Mouse (Mus musculus) erythroblast, embryonic 14.5 days (primary cell): Measurements from ENCODE around the gene Dgcr2. TPM values are rescaled to one million over a fixed set of nuclear protein-coding genes. Genes with fewer than 3 reads are reported as not detected.
A peak's percentile ranks its signal among the peaks of the same experiment; 100 is the strongest.

Experiments
- H3K27me3 ChIP-seq: 2 replicates; pipeline ENCODE4 v1.6.1; 2012; ENCODE audit warnings: inconsistent platforms; ENCODE audit not compliant: control insufficient read depth
- H3K36me3 ChIP-seq: 2 replicates; pipeline ENCODE4 v1.6.1; 2012; ENCODE audit warnings: mild to moderate bottlenecking, inconsistent platforms; ENCODE audit not compliant: control insufficient read depth
- H3K4me1 ChIP-seq: 2 replicates; pipeline ENCODE4 v1.6.1; 2012; ENCODE audit warnings: inconsistent platforms; ENCODE audit not compliant: control insufficient read depth
- H3K4me3 ChIP-seq: replicated peaks from 2 replicates; pipeline ENCODE3; 2012; ENCODE audit warnings: moderate library complexity, mild to moderate bottlenecking, inconsistent platforms
- H3K9me3 ChIP-seq: 2 replicates; pipeline ENCODE4 v1.6.1; 2012; ENCODE audit warnings: low read length, inconsistent platforms, mixed read lengths; ENCODE audit not compliant: control insufficient read depth
- GATA1 ChIP-seq: IDR thresholded peaks from 2 replicates; pipeline ENCODE4 v1.6.1; 2012; ENCODE audit warnings: low read length, inconsistent platforms, mixed read lengths
- TAL1 ChIP-seq: IDR thresholded peaks from 3 replicates; pipeline ENCODE4 v1.6.1; 2012; ENCODE audit warnings: low read length, inconsistent platforms, mixed read lengths
- polyA plus RNA-seq: library from polyadenylated mRNA; stranded (reverse); fragments of >175 nt; gene quantifications from 2 replicates; pipeline ENCODE4 v1.2.3, GENCODE M21; 2012

Gene Dgcr2
- polyA plus RNA-seq, 1 experiment: 0.68 TPM

DNA sequence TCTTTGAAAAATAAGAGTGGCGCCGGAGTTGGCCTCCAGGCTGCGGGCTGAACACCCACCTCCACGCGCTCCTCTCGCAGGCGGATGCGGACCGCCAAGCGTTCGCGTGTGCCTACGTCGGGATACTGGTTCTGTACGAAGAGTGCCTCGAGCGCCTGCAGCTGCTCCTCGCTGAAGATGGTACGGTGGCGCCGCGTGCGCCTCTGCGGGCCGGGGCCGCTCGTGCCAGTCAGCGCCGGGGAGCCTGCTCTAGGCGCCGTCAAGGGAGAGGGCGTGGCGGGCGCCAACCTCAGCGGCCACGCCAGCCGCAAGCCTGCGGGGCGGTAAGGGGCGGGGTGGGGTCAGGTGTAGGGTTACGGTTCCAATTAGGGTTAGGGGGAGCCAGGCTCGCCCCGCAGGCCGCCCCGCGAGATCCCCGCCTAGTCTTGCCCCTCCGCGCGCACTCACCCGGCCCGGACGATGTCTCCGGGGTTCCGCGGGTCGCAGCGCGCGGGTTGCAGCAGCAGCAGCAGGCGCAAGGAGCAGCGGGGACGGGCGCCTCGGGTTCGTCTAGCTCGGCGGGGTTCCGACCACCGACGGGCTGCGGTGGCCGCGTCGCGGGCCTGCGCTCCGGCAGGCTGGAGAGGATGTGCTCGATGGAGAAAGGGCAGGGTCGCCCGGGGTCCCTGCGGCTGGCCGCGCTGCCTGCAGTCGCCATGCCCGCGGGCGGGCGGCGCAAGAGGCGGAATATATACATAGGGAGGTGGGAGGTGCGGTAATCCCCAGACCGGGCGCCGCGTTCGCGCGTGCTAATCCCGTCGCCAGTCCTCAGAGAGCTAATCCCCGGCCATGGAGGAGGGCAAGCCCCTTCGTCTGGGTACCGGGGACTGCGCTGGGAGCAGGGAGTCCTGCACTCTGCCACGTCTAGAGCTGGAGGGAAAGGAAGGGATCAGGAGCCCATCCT, 16.2 kb upstream of the Dgcr2 start, which contains the start of gene Gsc2:
TSS of gene Gsc2 (minus strand) at position 753 of the 943 bp plus-strand sequence.
- Histone ChIP-seq H3K4me1 (peaks cover 20% of the 10 kb centered on the region), H3K27me3 (peaks cover 76% of the 10 kb centered on the region), H3K36me3 (no peaks in the 10 kb centered on the region; the same call in 1 of the 2 replicates), H3K9me3 (peaks cover 20% of the 10 kb centered on the region), H3K4me3 (peak within 1 kb of the TSS; percentile 7)
- no peak for TF ChIP-seq TAL1
- TF ChIP-seq GATA1: no peak

GRCm38 (mm10) chr16:17911052-17911595, 12.8 kb upstream of the Dgcr2 start, which contains the start of gene Ess2:
Ess2 (minus strand) TSS chr16:17911348.
- TF ChIP-seq GATA1: no peak
- no peak for TF ChIP-seq TAL1
- peaks cover 22% of the 10 kb centered on the region for H3K4me1 ChIP-seq
- peaks cover 20% of the 10 kb centered on the region for H3K9me3 ChIP-seq
- H3K36me3 ChIP-seq: peaks cover 34% of the 10 kb centered on the region
- H3K27me3 ChIP-seq: peaks cover 46% of the 10 kb centered on the region
- peak within 1 kb of the TSS; percentile 93 for H3K4me3 ChIP-seq

- TF ChIP-seq TAL1: no peak
- no peak for TF ChIP-seq GATA1
- Histone ChIP-seq H3K4me1 (peaks cover 12% of the 10 kb centered on the region), H3K4me3 (no peak overlapping the region), H3K27me3 (0 out of 2 replicates have a peak, but pooled peaks cover 2% of the 10 kb centered on the region), H3K9me3 (no peaks in the 10 kb centered on the region), H3K36me3 (peaks cover 28% of the 10 kb centered on the region)
These were observed 2.3 kb downstream of the Dgcr2 start for GRCm38 (mm10) chr16:17896091-17896490.

GRCm38 (mm10) chr16:17893923-17894322, 4.4 kb downstream of the Dgcr2 start, which contains the start of gene Tssk1:
Tssk1 (plus strand) TSS chr16:17894223.
- no peak within 1 kb of the TSS for H3K4me3 ChIP-seq
- H3K36me3 ChIP-seq: peaks cover 16% of the 10 kb centered on the region
- 0 out of 2 replicates have a peak, but pooled peaks cover 2% of the 10 kb centered on the region for H3K27me3 ChIP-seq
- H3K4me1 ChIP-seq: peaks cover 29% of the 10 kb centered on the region
- TF ChIP-seq TAL1: no peak
- no peak for TF ChIP-seq GATA1
- H3K9me3 ChIP-seq: no peaks in the 10 kb centered on the region

- Histone ChIP-seq H3K4me3 (no peak overlapping the region), H3K9me3 (no peaks in the 10 kb centered on the region), H3K4me1 (peaks cover 29% of the 10 kb centered on the region), H3K36me3 (peaks cover 9% of the 10 kb centered on the region), H3K27me3 (0 out of 2 replicates have a peak, but pooled peaks cover 2% of the 10 kb centered on the region)
- TF ChIP-seq TAL1 (no peak), GATA1 (no peak)
These were observed 5.8 kb downstream of the Dgcr2 start for GRCm38 (mm10) chr16:17892606-17893005.

DNA sequence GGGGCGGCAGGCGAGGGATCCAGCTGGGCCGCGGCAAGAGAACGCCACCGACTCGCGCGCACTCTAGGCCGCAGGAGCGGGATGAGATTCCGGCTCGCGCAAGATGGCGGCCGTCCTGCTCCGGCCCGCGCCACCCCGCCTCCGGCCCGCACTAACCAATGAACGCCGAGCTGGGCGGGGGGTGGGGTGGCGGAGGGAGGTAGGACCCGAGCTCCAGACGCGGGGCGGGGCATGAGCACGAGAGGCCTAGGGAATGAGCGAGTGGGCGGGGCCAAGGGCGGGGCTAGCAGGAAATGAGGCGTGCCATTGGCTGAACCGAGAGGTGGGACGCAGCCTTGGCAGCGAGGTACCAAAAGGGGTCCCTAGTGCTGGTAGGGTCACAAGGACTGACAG, 6.8 kb downstream of the Dgcr2 start, which contains the start of gene Gm20518:
TSS of gene Gm20518 (minus strand) at position 105 of the 393 bp plus-strand sequence.
- Histone ChIP-seq H3K4me1 (peaks cover 32% of the 10 kb centered on the region), H3K9me3 (no peaks in the 10 kb centered on the region), H3K36me3 (peaks cover 12% of the 10 kb centered on the region), H3K4me3 (peak within 1 kb of the TSS; percentile 99), H3K27me3 (0 out of 2 replicates have a peak, but pooled peaks cover 2% of the 10 kb centered on the region)
- TF ChIP-seq GATA1: no peak
- no peak for TF ChIP-seq TAL1

DNA sequence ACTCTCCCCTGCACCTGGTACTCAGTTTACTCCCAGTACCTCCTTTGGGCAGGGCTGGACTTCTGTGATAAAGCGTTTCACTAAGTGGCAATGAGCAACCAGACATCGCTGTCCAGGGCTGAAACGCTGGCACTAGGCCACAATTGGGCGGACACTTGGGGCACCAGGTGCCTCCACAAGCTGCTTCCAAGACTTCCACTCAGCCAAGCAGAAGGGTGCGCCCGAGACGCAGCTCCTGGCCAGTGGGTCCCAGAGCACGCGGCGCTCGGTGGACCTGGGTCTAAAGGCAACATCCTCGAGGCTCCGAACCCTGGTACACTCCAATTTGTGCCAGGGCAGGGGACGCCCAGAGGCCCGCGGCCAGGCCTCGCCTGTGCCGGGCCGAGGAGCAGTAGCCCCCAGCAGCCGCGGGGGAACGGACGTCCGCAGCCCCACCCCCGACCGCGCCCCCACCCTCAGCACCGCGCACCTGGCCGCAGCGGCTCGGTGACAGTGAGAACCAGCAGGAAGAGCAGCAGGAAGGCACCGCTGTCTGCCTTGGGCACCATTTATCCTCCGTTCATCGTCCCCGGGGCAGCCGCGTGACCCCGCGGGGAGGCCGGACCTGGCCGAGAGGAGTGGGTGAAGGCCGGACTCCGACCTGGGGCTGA, 7.3 kb downstream of the Dgcr2 start:
- Histone ChIP-seq H3K4me3 (peak overlapping the region; percentile 99), H3K4me1 (peaks cover 33% of the 10 kb centered on the region), H3K9me3 (no peaks in the 10 kb centered on the region), H3K27me3 (0 out of 2 replicates have a peak, but pooled peaks cover 2% of the 10 kb centered on the region), H3K36me3 (peaks cover 12% of the 10 kb centered on the region)
- TF ChIP-seq TAL1: no peak
- no peak for TF ChIP-seq GATA1

DNA sequence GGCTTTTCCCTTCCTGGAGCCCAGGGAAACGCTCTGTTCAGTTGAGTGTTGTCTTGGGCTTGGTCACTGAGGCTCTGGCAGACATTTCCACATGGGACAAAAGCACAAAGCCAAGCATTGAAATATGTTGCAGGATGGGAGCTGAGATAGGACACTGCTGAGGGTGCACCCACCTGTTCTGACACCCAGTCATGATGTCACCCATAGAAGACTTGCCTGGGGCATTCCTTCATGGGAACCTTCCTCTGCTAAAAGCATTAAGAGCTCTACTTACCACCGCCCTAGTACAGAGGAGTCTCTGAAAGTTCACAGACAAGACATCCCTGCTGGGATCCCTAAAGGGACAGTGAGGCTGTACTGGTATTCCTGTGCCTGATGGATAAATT, 8.0 kb downstream of the Dgcr2 start:
- Histone ChIP-seq H3K4me3 (peak overlapping the region; percentile 99), H3K4me1 (peaks cover 38% of the 10 kb centered on the region), H3K9me3 (no peaks in the 10 kb centered on the region), H3K27me3 (0 out of 2 replicates have a peak, but pooled peaks cover 2% of the 10 kb centered on the region), H3K36me3 (peaks cover 19% of the 10 kb centered on the region)
- TF ChIP-seq TAL1: no peak
- no peak for TF ChIP-seq GATA1
